Mouse (Mus musculus) hindbrain, embryonic 11.5 days (tissue): ENCODE data around the gene Itgb1bp1. TPM values are rescaled to one million over a fixed set of nuclear protein-coding genes. Genes with fewer than 3 reads are reported as not detected.

ENCODE experiments used
- ATAC-seq: fragments of 200-750 bp; cut with Nextera tagmentation; 2 replicates; pipeline ENCODE4 v1.8.0; 2017; ENCODE audit warnings: mild to moderate bottlenecking, moderate TSS enrichment, moderate library complexity; ENCODE audit not compliant: low FRiP score
- DNase-seq: peaks from one replicate; pipeline ENCODE4 v3.0.0-alpha.2; 2015; ENCODE audit warnings: low spot score
- H3K27ac ChIP-seq: fragments of 300-500 bp; sonication (generic); 2 replicates; pipeline ENCODE4 v1.5.1; 2014; ENCODE audit warnings: mild to moderate bottlenecking, low read depth, low read length
- H3K27me3 ChIP-seq: fragments of 300-500 bp; sonication (generic); 2 replicates; pipeline ENCODE4 v1.6.1; 2014; ENCODE audit warnings: mild to moderate bottlenecking, low read length, moderate library complexity, mixed read lengths; ENCODE audit not compliant: control insufficient read depth, insufficient read depth
- H3K36me3 ChIP-seq: fragments of 300-500 bp; sonication (generic); 2 replicates; pipeline ENCODE4 v1.6.1; 2014; ENCODE audit warnings: mild to moderate bottlenecking, low read length, moderate library complexity, mixed read lengths; ENCODE audit not compliant: control insufficient read depth, insufficient read depth
- H3K4me1 ChIP-seq: fragments of 300-500 bp; sonication (generic); replicated peaks from 2 replicates; pipeline ENCODE4 v1.6.1; 2014; ENCODE audit warnings: low read length, mixed read lengths; ENCODE audit not compliant: control insufficient read depth, insufficient read depth
- H3K4me2 ChIP-seq: fragments of 300-500 bp; sonication (generic); replicated peaks from 2 replicates; pipeline ENCODE4 v1.6.1; 2014; ENCODE audit warnings: mild to moderate bottlenecking, low read depth, low read length
- H3K4me3 ChIP-seq: fragments of 300-500 bp; sonication (generic); 2 replicates; pipeline ENCODE4 v1.5.1; 2014; ENCODE audit warnings: low read depth, low read length
- H3K9ac ChIP-seq: fragments of 300-500 bp; sonication (generic); 2 replicates; pipeline ENCODE4 v1.6.1; 2014; ENCODE audit warnings: low read depth, low read length
- H3K9me3 ChIP-seq: fragments of 300-500 bp; sonication (generic); 2 replicates; pipeline ENCODE4 v1.6.1; 2016; ENCODE audit warnings: low read length; ENCODE audit not compliant: control insufficient read depth
- WGBS: fragments of 180-500 bp; shearing (Covaris S2); extraction: QIAGEN DNeasy Blood & Tissue Kit; methylation state at CpG from one replicate; pipeline ENCODE4 v1.1.7; 2014; 5-methylcytosine and 5-hydroxymethylcytosine counted together
- polyA plus RNA-seq: library from polyadenylated mRNA; unstranded; fragments of >200 nt; fragmentation: Nextera tagmentation; extraction: Ambion mirVana; gene quantifications from 2 replicates; pipeline ENCODE4 v1.2.1, GENCODE M21; 2014

Gene Itgb1bp1
- polyA plus RNA-seq, 1 experiment from 2014 or later = 47.6 TPM

- Histone ChIP-seq H3K36me3 (peaks cover 22% of the 10 kb centered on the region), H3K4me1 (no peaks in the 10 kb centered on the region; the same call in 1 of the 2 replicates), H3K4me3 (no peak overlapping the region), H3K9ac (no peak overlapping the region), H3K9me3 (no peaks in the 10 kb centered on the region), H3K27ac (no peak overlapping the region), H3K4me2 (no peak overlapping the region), H3K27me3 (no peaks in the 10 kb centered on the region)
- WGBS = 94% methylated on average over 5 of the region's 5 CpGs
- ATAC-seq (no peak), DNase-seq (no peak)
Measured at GRCm38 (mm10) chr12:21312201-21312600, 26.1 kb upstream of the Itgb1bp1 start.

GRCm38 (mm10) chr12:21306721-21307120 is 20.6 kb upstream of the Itgb1bp1 start:
- Histone ChIP-seq H3K4me2 (no peak overlapping the region), H3K9ac (no peak overlapping the region), H3K27me3 (no peaks in the 10 kb centered on the region), H3K4me1 (no peaks in the 10 kb centered on the region), H3K4me3 (no peak overlapping the region), H3K9me3 (no peaks in the 10 kb centered on the region), H3K36me3 (peaks cover 19% of the 10 kb centered on the region), H3K27ac (no peak overlapping the region)
- 96% methylated on average over 4 of the region's 4 CpGs for WGBS
- ATAC-seq (no peak), DNase-seq (no peak)

- no peaks in the 10 kb centered on the region for H3K4me1 ChIP-seq
- no peak overlapping the region for H3K4me3 ChIP-seq
- no peak for ATAC-seq
- no peak overlapping the region for H3K27ac ChIP-seq
- H3K9ac ChIP-seq = no peak overlapping the region
- H3K4me2 ChIP-seq = no peak overlapping the region
- no peaks in the 10 kb centered on the region for H3K9me3 ChIP-seq
- 94% methylated on average over 4 of the region's 4 CpGs for WGBS
- no peak for DNase-seq
- H3K36me3 ChIP-seq = peaks cover 17% of the 10 kb centered on the region
- H3K27me3 ChIP-seq = no peaks in the 10 kb centered on the region
Measured at GRCm38 (mm10) chr12:21305741-21306140, 19.7 kb upstream of the Itgb1bp1 start.

GRCm38 (mm10) chr12:21302361-21302783 is 16.3 kb upstream of the Itgb1bp1 start:
- ATAC-seq = no peak
- H3K4me3 ChIP-seq = no peak overlapping the region

GRCm38 (mm10) chr12:21301932-21302331 is 15.8 kb upstream of the Itgb1bp1 start:
- H3K4me2 ChIP-seq = no peak overlapping the region
- DNase-seq = no peak
- H3K27me3 ChIP-seq = no peaks in the 10 kb centered on the region
- no peak overlapping the region for H3K27ac ChIP-seq
- ATAC-seq = no peak
- WGBS = 91% methylated on average over 8 of the region's 8 CpGs
- no peaks in the 10 kb centered on the region for H3K9me3 ChIP-seq
- H3K9ac ChIP-seq = no peak overlapping the region
- H3K4me3 ChIP-seq = no peak overlapping the region
- no peaks in the 10 kb centered on the region for H3K4me1 ChIP-seq
- peaks cover 11% of the 10 kb centered on the region for H3K36me3 ChIP-seq

More at GRCm38 (mm10) chr12:21302361-21302783, 16.3 kb upstream of the Itgb1bp1 start:
- no peak for DNase-seq
- H3K9me3 ChIP-seq = no peaks in the 10 kb centered on the region
- peaks cover 11% of the 10 kb centered on the region for H3K36me3 ChIP-seq
- H3K9ac ChIP-seq = no peak overlapping the region
- 84% methylated on average over 5 of the region's 5 CpGs for WGBS
- H3K4me1 ChIP-seq = no peaks in the 10 kb centered on the region
- no peak overlapping the region for H3K27ac ChIP-seq
- no peak overlapping the region for H3K4me2 ChIP-seq
- no peaks in the 10 kb centered on the region for H3K27me3 ChIP-seq

- Histone ChIP-seq H3K9me3 (no peaks in the 10 kb centered on the region), H3K27ac (no peak overlapping the region), H3K27me3 (no peaks in the 10 kb centered on the region), H3K36me3 (peaks cover 13% of the 10 kb centered on the region), H3K9ac (no peak overlapping the region), H3K4me1 (no peaks in the 10 kb centered on the region), H3K4me2 (no peak overlapping the region), H3K4me3 (no peak overlapping the region)
- 89% methylated on average over 7 of the region's 7 CpGs for WGBS
- ATAC-seq (no peak), DNase-seq (no peak)
Measured at GRCm38 (mm10) chr12:21301324-21301723, 15.2 kb upstream of the Itgb1bp1 start.

- H3K4me3 ChIP-seq = no peak overlapping the region
- no peaks in the 10 kb centered on the region for H3K9me3 ChIP-seq
- no peak overlapping the region for H3K27ac ChIP-seq
- WGBS = 96% methylated on average over 11 of the region's 11 CpGs
- no peak for DNase-seq
- no peak for ATAC-seq
- no peak overlapping the region for H3K9ac ChIP-seq
- H3K4me2 ChIP-seq = no peak overlapping the region
- H3K27me3 ChIP-seq = no peaks in the 10 kb centered on the region
- H3K4me1 ChIP-seq = no peaks in the 10 kb centered on the region
- peaks cover 16% of the 10 kb centered on the region for H3K36me3 ChIP-seq
Measured at GRCm38 (mm10) chr12:21298856-21299255, 12.8 kb upstream of the Itgb1bp1 start.

GRCm38 (mm10) chr12:21289651-21290050 is 3.6 kb upstream of the Itgb1bp1 start:
- WGBS = 92% methylated on average over 6 of the region's 6 CpGs
- Histone ChIP-seq H3K27ac (no peak overlapping the region), H3K36me3 (0 out of 2 replicates have a peak, but pooled peaks cover 7% of the 10 kb centered on the region), H3K4me3 (no peak overlapping the region), H3K9me3 (no peaks in the 10 kb centered on the region), H3K4me1 (no peaks in the 10 kb centered on the region), H3K9ac (no peak overlapping the region), H3K4me2 (no peak overlapping the region), H3K27me3 (no peaks in the 10 kb centered on the region)
- ATAC-seq = no peak
- no peak for DNase-seq

- Histone ChIP-seq H3K9me3 (no peaks in the 10 kb centered on the region), H3K27me3 (no peaks in the 10 kb centered on the region), H3K4me2 (no peak overlapping the region), H3K9ac (no peak overlapping the region), H3K4me3 (no peak overlapping the region), H3K36me3 (0 out of 2 replicates have a peak, but pooled peaks cover 7% of the 10 kb centered on the region), H3K27ac (no peak overlapping the region), H3K4me1 (no peaks in the 10 kb centered on the region)
- DNase-seq (no peak), ATAC-seq (no peak)
- 100% methylated on average over 3 of the region's 3 CpGs for WGBS
Measured at GRCm38 (mm10) chr12:21288716-21289395, 2.8 kb upstream of the Itgb1bp1 start.
